Mouse (Mus musculus): ENCODE data around the gene As3mt. TPM values are rescaled to one million over a fixed set of nuclear protein-coding genes. Genes with fewer than 3 reads are reported as not detected.
"Not testable (repeated sequence)": the region's sequence is repeated elsewhere in the genome, so short reads cannot be mapped to it uniquely, and the experiment has no call there.

As3mt gene
- polyA plus RNA-seq, 1 experiment from 2014 or later: 45.6 TPM

DNA sequence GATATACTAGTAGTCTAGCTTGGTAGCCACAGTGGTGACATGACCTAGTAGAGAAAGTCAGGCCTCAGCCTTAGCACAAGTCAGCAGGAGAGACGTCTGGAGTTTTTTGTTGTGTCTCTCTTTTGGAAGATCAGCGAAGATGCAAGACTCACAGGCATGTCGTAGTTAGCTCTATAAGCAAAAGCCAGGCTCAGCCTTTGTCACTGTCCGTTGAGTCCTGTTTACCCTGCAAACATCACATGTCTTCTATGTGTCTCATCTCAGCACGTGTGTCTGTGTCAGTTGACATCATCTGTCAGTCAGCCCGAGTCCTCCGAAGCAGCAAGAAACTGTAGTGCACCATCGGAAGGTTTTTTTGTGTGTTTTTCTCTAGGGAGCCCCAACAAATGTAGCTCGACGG, 24.1 kb downstream of the As3mt start:
- Histone ChIP-seq H3K27ac (no peak overlapping the region), H3K9me3 (replicated peaks) (no peaks in the 10 kb centered on the region), H3K36me3 (peaks cover 2% of the 10 kb centered on the region; the same call in 1 of the 2 replicates), H3K9ac (no peak overlapping the region), H3K27me3 (no peaks in the 10 kb centered on the region), H3K4me1 (peaks cover 10% of the 10 kb centered on the region; the same call in 1 of the 2 replicates), H3K4me2 (no peak overlapping the region), H3K4me3 (replicated peaks) (no peak overlapping the region)
- ATAC-seq (replicated peaks; ENCODE audit: low FRiP score): no peak
- 91% methylated on average over 10 of the region's 10 CpGs for WGBS

- ATAC-seq (replicated peaks; ENCODE audit: low FRiP score); H3K4me1 ChIP-seq; H3K27me3 ChIP-seq; H3K9ac ChIP-seq; H3K9me3 ChIP-seq (replicated peaks); H3K27ac ChIP-seq; H3K36me3 ChIP-seq; H3K4me3 ChIP-seq (replicated peaks); H3K4me2 ChIP-seq: not testable (repeated sequence)
- WGBS: 91% methylated on average over 5 of the region's 5 CpGs
Observed at GRCm38 (mm10) chr19:46732673-46733072, 25.4 kb downstream of the As3mt start.

- 87% methylated on average over 7 of the region's 7 CpGs for WGBS
Observed at GRCm38 (mm10) chr19:46733626-46734025, 26.4 kb downstream of the As3mt start.

DNA sequence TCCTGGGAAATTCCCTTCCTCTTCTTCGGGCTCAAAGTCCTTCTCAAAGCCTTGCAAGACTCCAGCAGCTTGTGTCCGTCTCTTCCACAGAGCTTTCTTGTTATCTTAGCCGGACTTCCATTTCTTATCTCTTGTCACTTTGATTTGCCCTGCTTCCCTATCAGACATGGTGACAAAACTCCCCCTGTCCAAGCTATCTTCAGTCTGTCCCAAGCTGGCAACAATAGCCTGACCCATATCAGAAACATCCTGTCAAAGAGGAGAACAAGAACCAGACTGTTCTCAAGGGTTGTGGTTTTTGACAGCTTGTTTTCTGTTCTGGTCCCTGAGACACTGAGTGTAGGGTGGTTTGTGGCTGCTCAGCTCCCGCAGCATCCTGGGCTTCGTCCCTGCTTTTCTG, 28.0 kb downstream of the As3mt start:
- peaks cover 4% of the 10 kb centered on the region; the same call in 1 of the 2 replicates for H3K36me3 ChIP-seq
- H3K9me3 ChIP-seq (replicated peaks): no peaks in the 10 kb centered on the region
- no peak overlapping the region for H3K4me2 ChIP-seq
- no peak overlapping the region for H3K27ac ChIP-seq
- no peak for ATAC-seq (replicated peaks; ENCODE audit: low FRiP score)
- H3K4me3 ChIP-seq (replicated peaks): no peak overlapping the region
- 54% methylated on average over 5 of the region's 5 CpGs for WGBS
- H3K9ac ChIP-seq: no peak overlapping the region
- no peaks in the 10 kb centered on the region for H3K27me3 ChIP-seq
- H3K4me1 ChIP-seq: no peaks in the 10 kb centered on the region

More at GRCm38 (mm10) chr19:46733626-46734025, 26.4 kb downstream of the As3mt start:
- Histone ChIP-seq H3K27me3 (no peaks in the 10 kb centered on the region), H3K27ac (no peak overlapping the region), H3K36me3 (peaks cover 4% of the 10 kb centered on the region; the same call in 1 of the 2 replicates), H3K4me2 (no peak overlapping the region), H3K9ac (no peak overlapping the region), H3K9me3 (replicated peaks) (no peaks in the 10 kb centered on the region), H3K4me3 (replicated peaks) (no peak overlapping the region), H3K4me1 (no peaks in the 10 kb centered on the region)
- no peak for ATAC-seq (replicated peaks; ENCODE audit: low FRiP score)

- H3K9ac ChIP-seq: no peak overlapping the region
- H3K4me1 ChIP-seq: no peaks in the 10 kb centered on the region
- H3K27ac ChIP-seq: no peak overlapping the region
- WGBS: 67% methylated on average over 7 of the region's 7 CpGs
- H3K4me3 ChIP-seq (replicated peaks): no peak overlapping the region
- no peak overlapping the region for H3K4me2 ChIP-seq
- no peaks in the 10 kb centered on the region for H3K27me3 ChIP-seq
- H3K36me3 ChIP-seq: peaks cover 4% of the 10 kb centered on the region; the same call in 1 of the 2 replicates
- no peaks in the 10 kb centered on the region for H3K9me3 ChIP-seq (replicated peaks)
- ATAC-seq (replicated peaks; ENCODE audit: low FRiP score): no peak
Observed at GRCm38 (mm10) chr19:46737106-46737505, 29.8 kb downstream of the As3mt start.

GRCm38 (mm10) chr19:46740341-46741008, 33.2 kb downstream of the As3mt start:
- Histone ChIP-seq H3K27ac (no peak overlapping the region), H3K4me1 (no peaks in the 10 kb centered on the region), H3K4me3 (replicated peaks) (no peak overlapping the region), H3K27me3 (no peaks in the 10 kb centered on the region), H3K9me3 (replicated peaks) (no peaks in the 10 kb centered on the region), H3K36me3 (0 out of 2 replicates have a peak, but pooled peaks cover 4% of the 10 kb centered on the region), H3K4me2 (no peak overlapping the region), H3K9ac (no peak overlapping the region)
- no peak for ATAC-seq (replicated peaks; ENCODE audit: low FRiP score)
- 57% methylated on average over 7 of the region's 7 CpGs for WGBS

GRCm38 (mm10) chr19:46741574-46741973, 34.3 kb downstream of the As3mt start:
- WGBS: 44% methylated on average over 6 of the region's 6 CpGs
- H3K27me3 ChIP-seq: no peaks in the 10 kb centered on the region
- H3K4me2 ChIP-seq: no peak overlapping the region
- H3K36me3 ChIP-seq: 0 out of 2 replicates have a peak, but pooled peaks cover 4% of the 10 kb centered on the region
- ATAC-seq (replicated peaks; ENCODE audit: low FRiP score): no peak
- H3K27ac ChIP-seq: no peak overlapping the region
- H3K9ac ChIP-seq: no peak overlapping the region
- no peaks in the 10 kb centered on the region for H3K9me3 ChIP-seq (replicated peaks)
- H3K4me3 ChIP-seq (replicated peaks): no peak overlapping the region
- no peaks in the 10 kb centered on the region for H3K4me1 ChIP-seq

DNA sequence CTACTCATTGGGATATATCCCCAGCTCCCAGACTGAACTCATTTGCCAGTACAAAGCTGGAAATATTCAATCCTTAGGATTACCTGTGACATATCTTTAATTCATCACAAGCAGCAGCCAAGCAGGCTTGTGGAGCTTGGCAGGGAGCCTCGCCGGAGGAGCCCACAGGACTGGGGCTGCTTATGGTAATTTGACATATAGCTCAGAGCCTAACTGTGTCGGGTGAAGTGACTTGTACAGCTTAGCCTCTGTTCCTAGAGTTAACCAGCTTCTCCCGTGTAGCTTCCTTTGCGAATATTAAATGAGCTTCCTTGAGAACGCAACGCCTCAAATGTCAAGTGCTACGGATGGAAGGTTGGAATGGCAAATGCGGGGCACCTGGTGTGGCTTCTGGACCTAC, 37.4 kb downstream of the As3mt start:
- ATAC-seq (replicated peaks; ENCODE audit: low FRiP score): no peak
- H3K4me2 ChIP-seq: no peak overlapping the region
- WGBS: 69% methylated on average over 9 of the region's 9 CpGs
- H3K27ac ChIP-seq: no peak overlapping the region
- H3K4me3 ChIP-seq (replicated peaks): no peak overlapping the region
- no peak overlapping the region for H3K9ac ChIP-seq
- no peaks in the 10 kb centered on the region for H3K27me3 ChIP-seq
- no peaks in the 10 kb centered on the region for H3K4me1 ChIP-seq
- no peaks in the 10 kb centered on the region for H3K36me3 ChIP-seq
- no peaks in the 10 kb centered on the region for H3K9me3 ChIP-seq (replicated peaks)

DNA sequence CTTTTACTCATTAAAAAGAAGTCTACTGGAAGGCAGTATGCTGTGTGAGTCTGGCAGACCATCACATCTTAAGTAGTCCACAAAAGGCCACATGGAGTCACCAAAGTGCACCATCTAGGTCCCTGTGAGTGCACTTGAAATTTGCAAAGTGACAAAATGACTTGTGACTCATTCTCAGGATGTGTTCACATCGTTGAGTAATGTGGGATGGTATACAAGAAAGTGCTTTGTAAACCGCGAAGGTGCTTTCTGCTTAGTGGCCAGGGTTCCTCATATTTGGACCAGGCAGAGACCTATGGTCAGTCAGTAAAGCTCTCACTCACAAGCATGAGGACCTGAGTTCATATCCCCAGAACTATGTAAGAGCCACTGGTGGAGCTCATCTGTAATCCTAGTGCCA, 40.5 kb downstream of the As3mt start:
- Histone ChIP-seq H3K4me1 (no peaks in the 10 kb centered on the region), H3K9ac (no peak overlapping the region), H3K27ac (no peak overlapping the region), H3K4me2 (no peak overlapping the region), H3K36me3 (no peaks in the 10 kb centered on the region), H3K27me3 (no peaks in the 10 kb centered on the region), H3K9me3 (replicated peaks) (no peaks in the 10 kb centered on the region), H3K4me3 (replicated peaks) (no peak overlapping the region)
- ATAC-seq (replicated peaks; ENCODE audit: low FRiP score): no peak
- 88% methylated on average over 3 of the region's 3 CpGs for WGBS

DNA sequence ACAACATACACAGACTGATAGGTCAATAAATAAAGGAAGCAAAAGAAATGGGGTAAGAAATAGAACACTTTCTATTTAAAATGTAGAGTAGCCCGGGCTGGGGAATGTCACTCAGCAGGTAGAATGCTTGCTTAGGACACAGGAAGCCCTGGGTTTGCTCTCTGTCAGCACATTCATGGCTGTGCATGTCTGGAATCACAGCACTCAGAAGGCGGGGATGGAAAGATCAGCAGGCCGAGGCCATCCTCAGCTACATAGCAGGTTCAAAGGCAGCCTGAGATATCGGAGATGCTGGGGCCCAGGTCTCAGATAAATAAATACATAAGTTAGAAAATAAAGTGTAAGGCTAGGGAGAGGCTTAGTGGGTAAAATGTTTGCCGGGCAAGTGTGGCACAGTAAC, 45.0 kb downstream of the As3mt start:
- WGBS: 91% methylated on average over 5 of the region's 5 CpGs
- no peak overlapping the region for H3K9ac ChIP-seq
- H3K9me3 ChIP-seq (replicated peaks): no peaks in the 10 kb centered on the region
- no peak overlapping the region for H3K4me3 ChIP-seq (replicated peaks)
- no peak for ATAC-seq (replicated peaks; ENCODE audit: low FRiP score)
- no peaks in the 10 kb centered on the region for H3K4me1 ChIP-seq
- no peak overlapping the region for H3K27ac ChIP-seq
- H3K36me3 ChIP-seq: no peaks in the 10 kb centered on the region
- H3K4me2 ChIP-seq: no peak overlapping the region
- no peaks in the 10 kb centered on the region for H3K27me3 ChIP-seq

DNA sequence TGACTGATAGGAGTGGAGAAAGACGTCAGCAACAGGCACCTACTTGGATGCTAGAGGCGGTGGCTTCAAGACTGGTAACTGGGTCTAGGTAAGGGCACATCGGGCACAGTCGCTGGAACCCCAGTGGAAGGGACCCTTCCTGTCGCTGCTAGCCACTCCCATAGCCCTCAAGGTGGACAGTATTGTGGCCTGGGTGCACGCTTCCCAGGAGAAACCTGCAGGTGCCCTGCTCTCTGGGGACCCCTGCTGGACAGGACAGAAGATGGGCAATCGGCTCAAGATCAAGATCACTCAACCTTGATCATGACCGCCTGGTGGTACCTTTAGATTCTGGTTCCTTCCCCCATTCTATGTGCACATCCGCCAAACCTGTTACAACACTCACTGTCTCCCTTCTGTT, 47.8 kb downstream of the As3mt start:
- no peak for ATAC-seq (replicated peaks; ENCODE audit: low FRiP score)
- 44% methylated on average over 9 of the region's 9 CpGs for WGBS
- no peaks in the 10 kb centered on the region for H3K36me3 ChIP-seq
- H3K27ac ChIP-seq: no peak overlapping the region
- H3K27me3 ChIP-seq: peaks cover 11% of the 10 kb centered on the region
- H3K4me1 ChIP-seq: no peaks in the 10 kb centered on the region
- H3K4me2 ChIP-seq: no peak overlapping the region
- H3K9ac ChIP-seq: no peak overlapping the region
- no peak overlapping the region for H3K4me3 ChIP-seq (replicated peaks)
- H3K9me3 ChIP-seq (replicated peaks): no peaks in the 10 kb centered on the region

DNA sequence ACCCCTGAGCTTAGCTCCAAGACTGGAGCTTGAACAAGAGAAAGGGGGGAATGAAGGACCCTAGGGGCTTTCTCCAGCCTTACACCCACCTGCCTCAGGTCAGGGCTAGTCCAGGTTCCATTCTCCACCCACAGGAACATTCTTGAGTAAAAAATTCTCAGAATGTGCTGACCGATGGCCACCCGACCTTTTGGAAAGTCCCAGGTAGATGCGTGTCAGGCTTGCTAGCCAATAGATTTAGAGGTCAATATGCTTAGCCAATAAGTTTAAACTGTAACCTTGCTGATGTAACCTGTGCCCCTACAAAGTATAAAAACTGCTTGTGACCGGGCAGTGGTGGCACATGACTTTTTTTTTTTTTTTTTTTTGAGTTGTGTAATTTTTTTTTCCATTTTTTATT, 49.0 kb downstream of the As3mt start:
- Histone ChIP-seq H3K9ac (no peak overlapping the region), H3K4me1 (peaks cover 3% of the 10 kb centered on the region; the same call in 1 of the 2 replicates), H3K4me2 (no peak overlapping the region), H3K4me3 (replicated peaks) (no peak overlapping the region), H3K9me3 (replicated peaks) (no peaks in the 10 kb centered on the region), H3K36me3 (no peaks in the 10 kb centered on the region), H3K27ac (no peak overlapping the region), H3K27me3 (peaks cover 11% of the 10 kb centered on the region)
- ATAC-seq (replicated peaks; ENCODE audit: low FRiP score): no peak
- 85% methylated on average over 4 of the region's 4 CpGs for WGBS

DNA sequence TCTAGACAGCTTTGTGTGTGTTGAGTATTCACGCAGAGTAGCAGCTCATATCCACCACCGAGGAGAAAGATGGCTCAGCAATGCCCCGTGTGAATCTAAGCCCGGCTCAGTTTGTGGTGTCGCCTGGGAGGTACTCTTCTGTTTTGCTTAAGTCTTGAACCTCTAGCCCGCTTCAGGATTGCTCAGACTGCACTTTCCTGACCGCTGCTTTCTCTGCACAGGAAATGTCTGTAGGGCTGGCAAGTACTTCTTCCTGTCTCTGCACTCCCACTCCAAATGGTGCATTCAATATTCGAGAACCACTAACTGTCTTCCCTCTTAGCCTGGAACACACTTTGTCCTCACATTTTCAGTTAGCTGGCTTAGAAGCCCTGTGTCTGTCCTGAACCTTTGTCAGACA, 51.8 kb downstream of the As3mt start:
- Histone ChIP-seq H3K36me3 (no peaks in the 10 kb centered on the region), H3K4me1 (peaks cover 21% of the 10 kb centered on the region), H3K9ac (no peak overlapping the region), H3K4me2 (no peak overlapping the region), H3K4me3 (replicated peaks) (no peak overlapping the region), H3K27ac (no peak overlapping the region), H3K27me3 (peaks cover 20% of the 10 kb centered on the region), H3K9me3 (replicated peaks) (no peaks in the 10 kb centered on the region)
- WGBS: 63% methylated on average over 8 of the region's 8 CpGs
- no peak for ATAC-seq (replicated peaks; ENCODE audit: low FRiP score)
